Mouse (Mus musculus): ENCODE data around the gene 9430038I01Rik.

Gene 9430038I01Rik

DNA sequence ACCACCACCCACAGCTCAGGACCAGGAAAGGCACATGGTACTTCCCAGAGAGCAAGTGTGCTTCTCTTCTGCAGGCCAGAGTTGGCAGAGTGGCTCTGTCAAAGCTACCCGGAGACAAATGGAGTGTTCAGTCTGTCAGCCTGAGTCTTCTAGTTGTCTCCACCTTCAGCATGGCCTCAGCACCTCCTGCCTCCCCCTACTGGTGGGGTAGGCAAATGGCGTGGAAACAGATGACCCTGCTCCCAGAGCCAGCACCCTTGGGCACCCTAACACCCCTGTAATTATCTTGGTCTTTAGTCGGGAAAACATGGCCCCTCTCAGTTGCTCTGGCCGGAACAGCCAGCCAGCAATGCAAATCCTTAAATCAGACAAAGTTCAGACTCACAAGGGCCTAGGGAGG lies 43.8 kb downstream of the 9430038I01Rik start:
- DNase-seq (ENCODE audit: low spot score): no peak

DNA sequence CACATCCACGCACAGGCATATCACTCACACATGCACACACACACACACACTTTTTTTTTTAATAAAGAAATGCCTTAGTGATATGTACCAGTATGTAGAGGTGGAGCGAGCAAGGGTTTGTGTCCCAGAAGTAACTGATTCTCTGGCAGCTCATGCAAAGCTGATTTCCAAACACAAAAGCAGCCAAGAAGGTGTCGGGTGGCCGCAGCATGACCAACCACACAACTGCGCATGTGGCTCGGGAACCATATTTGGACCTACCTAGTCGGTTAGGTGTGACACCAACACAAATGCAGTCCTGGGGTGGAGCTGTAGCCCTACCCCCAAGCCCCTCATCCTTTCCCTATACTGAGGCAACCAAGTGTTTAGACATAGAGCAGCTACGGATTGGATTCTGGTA lies 45.5 kb downstream of the 9430038I01Rik start:
- no peak for DNase-seq (ENCODE audit: low spot score)

- DNase-seq (ENCODE audit: low spot score): no peak
Observed at GRCm38 (mm10) chr7:137364571-137364970, 46.0 kb downstream of the 9430038I01Rik start.

GRCm38 (mm10) chr7:137346860-137347259 lies 63.7 kb downstream of the 9430038I01Rik start:
- no peak for DNase-seq (ENCODE audit: low spot score)

DNA sequence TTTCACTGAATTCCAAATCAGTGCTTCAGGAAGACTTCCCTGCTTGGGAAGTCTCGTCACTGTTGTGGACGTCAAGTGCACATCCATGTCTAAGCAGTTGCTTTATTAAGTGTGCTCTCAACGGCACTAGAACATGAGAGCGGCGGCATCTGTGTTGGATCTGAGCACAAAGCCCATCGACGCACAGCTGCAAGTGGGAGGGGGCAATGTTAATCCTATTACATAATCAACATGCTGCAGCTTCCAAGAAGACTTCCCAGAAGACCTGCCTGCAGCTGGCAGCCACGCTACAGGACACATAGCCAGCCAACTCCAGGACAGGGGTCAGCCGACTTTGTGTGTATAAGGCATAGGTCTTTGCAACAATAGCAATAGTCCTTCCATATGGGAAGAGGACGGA lies 64.5 kb downstream of the 9430038I01Rik start:
- DNase-seq (ENCODE audit: low spot score): no peak

DNA sequence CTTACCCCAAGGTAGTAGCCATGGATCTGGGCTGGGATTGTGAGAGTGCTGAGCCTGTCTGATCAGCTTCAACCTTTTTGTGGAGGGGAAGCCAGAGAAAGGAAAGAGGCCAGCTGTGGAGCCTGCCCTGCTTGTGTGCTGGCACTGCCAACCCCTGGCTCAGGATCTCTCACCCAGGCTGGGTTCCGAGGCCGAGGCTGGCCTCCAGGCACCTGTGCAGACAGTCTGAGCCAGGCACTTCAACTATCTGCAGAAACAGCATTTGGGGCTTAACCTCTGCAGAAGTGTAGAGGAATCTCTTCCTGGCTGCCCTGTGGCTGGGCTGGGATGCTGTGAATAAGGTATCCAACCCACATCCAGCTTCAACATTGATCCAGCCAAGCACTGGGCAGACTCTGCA lies 76.6 kb downstream of the 9430038I01Rik start:
- no peak for DNase-seq (ENCODE audit: low spot score)

Data from layer of hippocampus, adult 11-12 months (tissue).